ENCODE assay signal across 30 mouse cellular contexts in genomic region chr15:79600176-79600575, GRCm38 (mm10). TPM values are rescaled to one million over a fixed set of nuclear protein-coding genes. Genes with fewer than 3 reads are reported as not detected.
DNase-seq lines count a peak whose midpoint lies in the region; ATAC-seq lines count a peak whose summit lies in the region.
"Had no signal": no experiment of that assay in that cellular context is flagged by ENCODE, and none has a peak within 500 bp of the region (broad histone marks: within the 10 kb centered on the region; RNA-seq: fewer than 3 reads in every experiment).

No protein-coding gene starts in this region.

- H3K27ac ChIP-seq in heart, embryonic 11.5 days (ENCODE audit: low read depth, low read length): no peak overlapping the region
- H3K27ac ChIP-seq: embryonic facial prominence, embryonic 13.5 days; forebrain, embryonic 10.5 days; forebrain, embryonic 15.5 days; heart, embryonic 10.5 days; hindbrain, embryonic 14.5 days; liver, embryonic 13.5 days; macrophage; midbrain, embryonic 13.5 days; neural tube, embryonic 13.5 days; stomach, embryonic 15.5 days had no signal

- H3K9me3 ChIP-seq in heart, embryonic 11.5 days (replicated peaks; ENCODE audit: control insufficient read depth, low read length): no peaks in the 10 kb centered on the region
- H3K9me3 ChIP-seq: embryonic facial prominence, embryonic 13.5 days; forebrain, embryonic 15.5 days; G1E; heart, embryonic 10.5 days; midbrain, embryonic 13.5 days; neural tube, embryonic 13.5 days; stomach, embryonic 15.5 days had no signal

- no peak overlapping the region for H3K4me3 ChIP-seq in heart, embryonic 11.5 days (ENCODE audit: low read depth, low read length)
- H3K4me3 ChIP-seq: embryonic facial prominence, embryonic 13.5 days; forebrain, embryonic 10.5 days; forebrain, embryonic 15.5 days; heart, embryonic 10.5 days; liver, embryonic 13.5 days; midbrain, embryonic 13.5 days; neural tube, embryonic 13.5 days; stomach, embryonic 15.5 days had no signal

- 66% methylated on average over 2 of the region's 2 CpGs for WGBS in heart, embryonic 11.5 days (ENCODE audit: insufficient replicate concordance)

- no peaks in the 10 kb centered on the region for H3K27me3 ChIP-seq in heart, embryonic 11.5 days (ENCODE audit: control insufficient read depth, insufficient read depth, low read length)
- H3K27me3 ChIP-seq: forebrain, embryonic 15.5 days; stomach, embryonic 15.5 days had no signal

- no peaks in the 10 kb centered on the region for H3K36me3 ChIP-seq in heart, embryonic 11.5 days (ENCODE audit: control insufficient read depth, insufficient read depth, low read length)
- H3K36me3 ChIP-seq: embryonic facial prominence, embryonic 13.5 days; forebrain, embryonic 15.5 days; G1E; heart, embryonic 10.5 days; liver, embryonic 13.5 days; midbrain, embryonic 13.5 days; neural tube, embryonic 13.5 days; stomach, embryonic 15.5 days had no signal

- DNase-seq in frontal cortex, adult 2 months (ENCODE audit: extremely low spot score in 1 of 2, low spot score in 1 of 2): peak; percentile 74 to 81
- DNase-seq in frontal cortex, postnatal 10 days (ENCODE audit: low spot score in 2 of 2): no peak
- DNase-seq in right cerebral cortex, adult 18-20 months: peak; percentile 73
- no peak for DNase-seq in right cerebral cortex, postnatal 10 days (ENCODE audit: low spot score in 2 of 2)
- DNase-seq in layer of hippocampus, adult 9-11 months: peak; percentile 62
- DNase-seq in right cerebral cortex, postnatal 36 days (ENCODE audit: low spot score in 2 of 2): peak; percentile 40 to 67
- no peak for DNase-seq in retina, postnatal 1 day
- DNase-seq: adrenal gland, adult 8-10 months; cerebellum, adult 11-12 months; cerebellum, adult 9-11 months; gastrocnemius, postnatal 25 days; heart, adult 11 months; heart, postnatal 36 days; kidney, postnatal 14 days; liver, embryonic 13.5 days; lung, adult 18-20 months; thymus, postnatal 14 days had no signal

- H3K9ac ChIP-seq in heart, embryonic 11.5 days (ENCODE audit: low read depth, low read length): no peak overlapping the region
- H3K9ac ChIP-seq: embryonic facial prominence, embryonic 13.5 days; forebrain, embryonic 15.5 days; hindbrain, embryonic 14.5 days; liver, embryonic 13.5 days; midbrain, embryonic 13.5 days; neural tube, embryonic 13.5 days; stomach, embryonic 15.5 days had no signal

- ATAC-seq in heart, embryonic 11.5 days (replicated peaks; ENCODE audit: insufficient number of reproducible peaks, low FRiP score, low TSS enrichment): no peak
- ATAC-seq: forebrain, embryonic 15.5 days; intestine, postnatal 0 days; lung, postnatal 0 days; midbrain, embryonic 13.5 days had no signal

- H3K4me1 ChIP-seq in heart, embryonic 11.5 days (ENCODE audit: control insufficient read depth, insufficient read depth, low read length): 0 out of 2 replicates have a peak, but pooled peaks cover 2% of the 10 kb centered on the region

- no peak overlapping the region for H3K4me2 ChIP-seq in heart, embryonic 11.5 days
- H3K4me2 ChIP-seq: embryonic facial prominence, embryonic 13.5 days; forebrain, embryonic 15.5 days; hindbrain, embryonic 14.5 days; liver, embryonic 13.5 days; midbrain, embryonic 13.5 days; neural tube, embryonic 13.5 days; stomach, embryonic 15.5 days had no signal

RNA-seq across cellular contexts. Expression of gene Dmc1, which starts 4.7 kb away (rescaled TPM):
- 2.3 and 3.4 TPM in 2 replicates for polyA plus RNA-seq in frontal cortex, adult 2 months (2012; rRNA removed)
- polyA plus RNA-seq in heart, embryonic 11.5 days (2014; fragmentation: Nextera tagmentation; extraction: Ambion mirVana): 1.4 and 1.5 TPM in 2 replicates
- polyA plus RNA-seq: G1E, macrophage had no signal

RNA-seq across cellular contexts. Expression of gene Ddx17, which starts 53.6 kb away (rescaled TPM):
- 560 and 674 TPM in 2 replicates for polyA plus RNA-seq in frontal cortex, adult 2 months (2012; rRNA removed)
- 50.6 and 60.1 TPM in 2 replicates for polyA plus RNA-seq in heart, embryonic 11.5 days (2014; fragmentation: Nextera tagmentation; extraction: Ambion mirVana)

RNA-seq across cellular contexts. Expression of gene Fam227a, which starts 58.6 kb away (rescaled TPM):
- polyA plus RNA-seq in frontal cortex, adult 2 months (2012; rRNA removed): 15.8 and 19.0 TPM in 2 replicates
- 0.87 and 1.7 TPM in 2 replicates for polyA plus RNA-seq in heart, embryonic 11.5 days (2014; fragmentation: Nextera tagmentation; extraction: Ambion mirVana)

RNA-seq across cellular contexts. Expression of gene Cby1, which starts 58.8 kb away (rescaled TPM):
- polyA plus RNA-seq in frontal cortex, adult 2 months (2012; rRNA removed): 39.3 and 45.0 TPM in 2 replicates
- 38.2 and 45.4 TPM in 2 replicates for polyA plus RNA-seq in heart, embryonic 11.5 days (2014; fragmentation: Nextera tagmentation; extraction: Ambion mirVana)

Comparison
In these comparisons a context has a peak if more than half of its experiments do, and no peak if none do; other contexts are left out.
1. DNase-seq: peak in frontal cortex, adult 2 months (2 of 2), right cerebral cortex, adult 18-20 months (single experiment), layer of hippocampus, adult 9-11 months (single experiment) and right cerebral cortex, postnatal 36 days (2 of 2); none in frontal cortex, postnatal 10 days (0 of 2), right cerebral cortex, postnatal 10 days (0 of 2) and retina, postnatal 1 day (single experiment).